Mouse (Mus musculus) testis, adult 2 months (tissue): ENCODE results near the gene Ngly1.

Experiments
- CTCF ChIP-seq: fragments of 200-500 bp; IDR thresholded peaks from 2 replicates; pipeline ENCODE4 v1.5.1; 2012; ENCODE audit warnings: low read depth, mild to moderate bottlenecking, inconsistent platforms, low read length, moderate library complexity; ENCODE audit not compliant: control insufficient read depth, insufficient read depth, insufficient replicate concordance
- POLR2A ChIP-seq: fragments of 200-500 bp; IDR thresholded peaks from 2 replicates; pipeline ENCODE4 v1.6.1; 2012; ENCODE audit warnings: low read depth, mild to moderate bottlenecking, inconsistent platforms, low read length, moderate library complexity; ENCODE audit not compliant: control insufficient read depth

DNA sequence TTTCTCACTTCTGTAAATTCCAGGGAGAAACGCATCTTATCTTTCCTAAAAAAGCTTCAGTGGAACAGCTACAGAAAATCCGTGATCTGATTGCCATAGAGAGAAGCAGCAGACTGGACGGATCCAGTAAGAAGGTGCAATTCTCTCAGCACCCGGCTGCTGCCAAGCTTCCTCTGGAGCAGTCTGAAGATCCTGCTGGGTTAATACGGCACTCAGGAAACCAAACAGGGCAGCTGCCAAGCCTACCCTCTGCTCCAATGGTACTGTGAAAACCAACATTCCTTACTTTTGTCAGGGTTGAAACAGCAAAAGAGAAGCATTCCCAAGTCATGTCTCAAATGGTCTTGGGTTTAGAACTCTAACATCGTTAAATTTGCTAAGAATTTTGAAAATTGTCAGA lies 11.5 kb downstream of the Ngly1 start:
- TF ChIP-seq CTCF (no peak), POLR2A (no peak)
